Mouse (Mus musculus): Measurements from ENCODE around the gene Skida1. TPM values are rescaled to one million over a fixed set of nuclear protein-coding genes. Genes with fewer than 3 reads are reported as not detected.

Gene Skida1
- polyA plus RNA-seq, 1 experiment: 0.22 TPM

- H3K36me3 ChIP-seq (ENCODE audit: control insufficient read depth, insufficient read depth, low read length): no peaks in the 10 kb centered on the region
- no peak overlapping the region for H3K27ac ChIP-seq (ENCODE audit: insufficient read depth, low read length)
- H3K4me1 ChIP-seq (ENCODE audit: control insufficient read depth, insufficient read depth, insufficient read length): no peaks in the 10 kb centered on the region
- WGBS: 92% methylated on average over 10 of the region's 10 CpGs
- TF ChIP-seq POLR2A (IDR thresholded peaks at IDR 0.05; ENCODE audit: low read depth, low read length): no peak
- no peak for TF ChIP-seq CTCF (IDR thresholded peaks at IDR 0.05; ENCODE audit: extremely low read depth, insufficient read depth, insufficient read length, insufficient replicate concordance)
- H3K4me3 ChIP-seq (ENCODE audit: extremely low read depth, insufficient read depth, insufficient read length): no peak overlapping the region
- no peak for DNase-seq (ENCODE audit: low read depth in 1 of 2, low spot score in 2 of 2)
- no peaks in the 10 kb centered on the region; the same call in none of the 2 replicates for H3K27me3 ChIP-seq (ENCODE audit: control insufficient read depth, insufficient read depth, low read length)
Measured at GRCm38 (mm10) chr2:18038895-18039371, 9.9 kb downstream of the Skida1 start.

GRCm38 (mm10) chr2:18038141-18038752, 10.6 kb downstream of the Skida1 start:
- DNase-seq (ENCODE audit: low read depth in 1 of 2, low spot score in 2 of 2): no peak
- Histone ChIP-seq H3K4me1 (ENCODE audit: control insufficient read depth, insufficient read depth, insufficient read length) (no peaks in the 10 kb centered on the region), H3K27ac (ENCODE audit: insufficient read depth, low read length) (no peak overlapping the region), H3K27me3 (ENCODE audit: control insufficient read depth, insufficient read depth, low read length) (no peaks in the 10 kb centered on the region; the same call in none of the 2 replicates), H3K36me3 (ENCODE audit: control insufficient read depth, insufficient read depth, low read length) (no peaks in the 10 kb centered on the region), H3K4me3 (ENCODE audit: extremely low read depth, insufficient read depth, insufficient read length) (no peak overlapping the region)
- TF ChIP-seq POLR2A (IDR thresholded peaks at IDR 0.05; ENCODE audit: low read depth, low read length): no peak
- no peak for TF ChIP-seq CTCF (IDR thresholded peaks at IDR 0.05; ENCODE audit: extremely low read depth, insufficient read depth, insufficient read length, insufficient replicate concordance)
- WGBS: 78% methylated on average over 3 of the region's 3 CpGs

GRCm38 (mm10) chr2:18037491-18037890, 11.4 kb downstream of the Skida1 start, which contains the start of gene A930004D18Rik:
Gene A930004D18Rik, minus strand, starts transcription at chr2:18037737.
- H3K27me3 ChIP-seq (ENCODE audit: control insufficient read depth, insufficient read depth, low read length): peaks cover 4% of the 10 kb centered on the region
- DNase-seq (ENCODE audit: low read depth in 1 of 2, low spot score in 2 of 2): no peak
- no peak within 1 kb of the TSS for H3K27ac ChIP-seq (ENCODE audit: insufficient read depth, low read length)
- H3K4me3 ChIP-seq (ENCODE audit: extremely low read depth, insufficient read depth, insufficient read length): no peak within 1 kb of the TSS
- 36% methylated on average over 2 of the region's 2 CpGs for WGBS
- TF ChIP-seq POLR2A (IDR thresholded peaks at IDR 0.05; ENCODE audit: low read depth, low read length): no peak
- no peak for TF ChIP-seq CTCF (IDR thresholded peaks at IDR 0.05; ENCODE audit: extremely low read depth, insufficient read depth, insufficient read length, insufficient replicate concordance)
- H3K4me1 ChIP-seq (ENCODE audit: control insufficient read depth, insufficient read depth, insufficient read length): no peaks in the 10 kb centered on the region
- H3K36me3 ChIP-seq (ENCODE audit: control insufficient read depth, insufficient read depth, low read length): no peaks in the 10 kb centered on the region

- Histone ChIP-seq H3K4me3 (ENCODE audit: extremely low read depth, insufficient read depth, insufficient read length) (no peak overlapping the region), H3K27ac (ENCODE audit: insufficient read depth, low read length) (no peak overlapping the region), H3K4me1 (ENCODE audit: control insufficient read depth, insufficient read depth, insufficient read length) (no peaks in the 10 kb centered on the region), H3K27me3 (ENCODE audit: control insufficient read depth, insufficient read depth, low read length) (peaks cover 15% of the 10 kb centered on the region), H3K36me3 (ENCODE audit: control insufficient read depth, insufficient read depth, low read length) (no peaks in the 10 kb centered on the region)
- no peak for DNase-seq (ENCODE audit: low read depth in 1 of 2, low spot score in 2 of 2)
- no peak for TF ChIP-seq POLR2A (IDR thresholded peaks at IDR 0.05; ENCODE audit: low read depth, low read length)
- no peak for TF ChIP-seq CTCF (IDR thresholded peaks at IDR 0.05; ENCODE audit: extremely low read depth, insufficient read depth, insufficient read length, insufficient replicate concordance)
- 92% methylated on average over 10 of the region's 10 CpGs for WGBS
Measured at GRCm38 (mm10) chr2:18034371-18035250, 14.2 kb downstream of the Skida1 start.

- Histone ChIP-seq H3K36me3 (ENCODE audit: control insufficient read depth, insufficient read depth, low read length) (no peaks in the 10 kb centered on the region), H3K27ac (ENCODE audit: insufficient read depth, low read length) (no peak overlapping the region), H3K27me3 (ENCODE audit: control insufficient read depth, insufficient read depth, low read length) (peaks cover 20% of the 10 kb centered on the region), H3K4me3 (ENCODE audit: extremely low read depth, insufficient read depth, insufficient read length) (no peak overlapping the region), H3K4me1 (ENCODE audit: control insufficient read depth, insufficient read depth, insufficient read length) (no peaks in the 10 kb centered on the region)
- TF ChIP-seq POLR2A (IDR thresholded peaks at IDR 0.05; ENCODE audit: low read depth, low read length): no peak
- no peak for TF ChIP-seq CTCF (IDR thresholded peaks at IDR 0.05; ENCODE audit: extremely low read depth, insufficient read depth, insufficient read length, insufficient replicate concordance)
- DNase-seq (ENCODE audit: low read depth in 1 of 2, low spot score in 2 of 2): no peak
- WGBS: 86% methylated on average over 10 of the region's 10 CpGs
Measured at GRCm38 (mm10) chr2:18033166-18034108, 15.4 kb downstream of the Skida1 start.

GRCm38 (mm10) chr2:18032538-18032895, 16.3 kb downstream of the Skida1 start:
- DNase-seq (ENCODE audit: low read depth in 1 of 2, low spot score in 2 of 2): no peak
- H3K27me3 ChIP-seq (ENCODE audit: control insufficient read depth, insufficient read depth, low read length): peaks cover 21% of the 10 kb centered on the region
- H3K4me1 ChIP-seq (ENCODE audit: control insufficient read depth, insufficient read depth, insufficient read length): no peaks in the 10 kb centered on the region
- no peak overlapping the region for H3K27ac ChIP-seq (ENCODE audit: insufficient read depth, low read length)
- no peaks in the 10 kb centered on the region for H3K36me3 ChIP-seq (ENCODE audit: control insufficient read depth, insufficient read depth, low read length)
- no peak overlapping the region for H3K4me3 ChIP-seq (ENCODE audit: extremely low read depth, insufficient read depth, insufficient read length)
- 90% methylated on average over 5 of the region's 5 CpGs for WGBS
- no peak for TF ChIP-seq POLR2A (IDR thresholded peaks at IDR 0.05; ENCODE audit: low read depth, low read length)
- no peak for TF ChIP-seq CTCF (IDR thresholded peaks at IDR 0.05; ENCODE audit: extremely low read depth, insufficient read depth, insufficient read length, insufficient replicate concordance)

Data from spleen, adult 2 months (tissue).